Mouse (Mus musculus) spleen, postnatal 14 days (tissue): Measurements from ENCODE around the gene Lyrm1.

ENCODE experiments used
- DNase-seq, 2 experiments: peaks; one replicate each; pipeline ENCODE4 v3.0.0; 2021 to 2022; ENCODE audit warnings: low spot score in 2 of 2

Lyrm1 gene

DNA sequence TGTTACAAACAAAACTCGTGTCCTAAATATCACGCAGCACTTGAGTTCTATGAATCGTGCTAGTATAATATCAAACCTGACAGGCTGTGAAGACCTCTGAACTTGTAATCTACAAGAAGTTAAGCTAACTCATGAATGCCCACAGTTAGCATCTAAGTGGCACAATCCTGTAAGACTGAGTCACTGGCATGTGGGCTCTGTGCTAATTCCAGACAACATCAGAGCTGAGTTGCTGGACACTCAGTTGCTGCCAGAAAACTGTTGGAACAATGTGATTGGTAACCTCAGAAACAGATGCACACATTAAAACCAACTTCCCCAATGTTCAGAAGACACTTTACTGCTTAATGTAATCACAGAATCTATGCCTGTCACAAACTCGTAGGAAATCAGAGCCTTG lies 7.8 kb upstream of the Lyrm1 start:
- no peak for DNase-seq

DNA sequence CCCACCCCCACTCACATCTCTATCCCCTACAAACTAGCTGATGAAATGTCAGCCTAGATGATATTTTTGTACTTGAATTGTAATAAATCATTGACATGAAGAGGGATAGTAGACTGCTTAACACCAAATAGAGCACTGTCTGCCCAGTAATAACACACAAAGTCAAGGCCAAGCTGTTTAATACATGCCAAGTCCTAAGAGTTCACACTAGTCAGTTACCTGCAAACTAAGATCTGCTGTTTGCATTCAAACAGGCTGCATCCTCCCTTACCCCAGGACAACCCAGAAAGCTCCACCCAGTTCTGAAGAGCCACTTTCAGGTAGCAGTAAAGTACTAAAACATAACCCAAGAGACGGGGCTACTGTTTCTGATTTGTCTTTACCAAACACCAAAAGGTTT lies 3.5 kb upstream of the Lyrm1 start:
- DNase-seq = no peak

DNA sequence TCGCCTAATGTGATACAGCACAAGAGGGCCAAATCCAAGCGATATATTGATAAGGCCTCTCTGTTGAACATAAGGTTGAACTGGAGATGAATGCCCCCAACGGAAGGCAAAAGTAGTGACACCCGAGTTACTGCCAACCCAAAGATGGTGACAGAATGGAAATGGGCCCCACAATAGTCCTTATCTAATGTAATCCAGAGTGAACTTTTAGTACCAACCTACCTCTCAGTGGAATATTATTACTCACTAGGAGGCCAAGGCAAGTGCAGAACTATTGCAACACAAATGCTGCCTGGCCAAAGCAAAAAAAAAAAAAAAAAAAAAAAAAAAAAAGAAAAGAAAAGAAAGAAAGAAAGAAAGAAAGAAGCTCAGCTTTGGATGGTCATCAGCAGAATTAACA lies 2.9 kb upstream of the Lyrm1 start:
- DNase-seq = no peak

DNA sequence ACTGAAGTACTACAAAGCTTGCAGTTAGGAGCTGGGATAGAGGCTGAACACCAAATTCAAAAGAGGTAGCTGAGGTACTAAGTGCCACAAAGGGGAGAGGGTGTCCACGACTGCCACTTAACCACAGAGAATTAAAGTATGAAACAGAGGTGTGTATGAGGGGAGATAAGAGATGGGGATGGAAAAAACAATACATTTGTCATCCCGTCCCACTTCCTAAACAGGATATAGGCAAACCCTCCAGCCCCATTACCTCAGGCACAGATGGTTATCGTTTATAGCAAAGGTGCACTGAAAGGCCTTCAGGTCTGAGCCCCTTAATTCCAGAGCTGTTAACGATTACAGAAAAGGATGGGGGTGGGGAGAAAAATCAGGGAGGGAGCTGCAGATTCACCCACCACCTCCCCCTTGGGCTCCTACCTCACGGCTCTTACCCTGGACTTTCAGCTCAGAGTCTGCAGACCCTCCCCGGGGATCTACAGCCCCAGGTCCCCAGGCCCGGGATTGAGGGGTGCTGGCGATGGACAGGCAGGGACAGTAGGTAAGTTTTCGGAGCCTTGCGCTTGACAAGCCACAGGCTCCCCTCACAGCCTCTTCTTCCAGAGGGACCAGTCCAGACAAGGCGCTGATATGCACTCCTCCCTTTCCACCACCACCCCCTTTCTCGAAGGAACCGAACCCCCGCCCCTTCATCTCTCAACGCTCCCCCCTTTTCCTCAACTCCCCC lies 680 bp upstream of the Lyrm1 start:
- DNase-seq = no peak

DNA sequence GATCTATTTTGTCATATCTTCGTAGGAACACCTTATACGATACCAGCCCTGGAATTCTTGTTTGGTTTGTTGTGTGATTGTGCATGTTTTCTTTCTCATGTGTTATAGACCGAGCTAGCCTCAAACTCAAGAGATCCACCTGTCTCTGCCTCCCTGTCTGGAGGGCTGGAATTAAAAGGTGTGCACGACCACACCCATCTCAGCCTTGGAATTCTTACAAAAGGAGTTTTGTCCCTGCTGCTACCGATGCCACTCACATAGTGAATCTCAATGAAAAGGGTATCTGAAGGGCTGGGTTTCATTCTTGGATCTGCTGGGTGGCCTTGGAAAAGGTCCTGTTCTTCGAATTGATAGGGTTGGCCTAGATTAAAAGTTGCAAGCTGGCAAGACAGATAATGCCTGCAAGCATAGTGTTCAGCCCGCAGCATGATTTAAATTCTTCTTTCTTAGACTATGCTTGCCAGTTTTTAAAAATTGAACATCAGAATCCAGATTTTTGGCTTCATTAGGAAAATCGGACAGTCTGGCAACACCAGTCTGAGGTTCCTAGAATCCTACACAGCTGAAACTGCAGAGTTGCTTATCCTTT lies 2.0 kb downstream of the Lyrm1 start:
- no peak for DNase-seq

DNA sequence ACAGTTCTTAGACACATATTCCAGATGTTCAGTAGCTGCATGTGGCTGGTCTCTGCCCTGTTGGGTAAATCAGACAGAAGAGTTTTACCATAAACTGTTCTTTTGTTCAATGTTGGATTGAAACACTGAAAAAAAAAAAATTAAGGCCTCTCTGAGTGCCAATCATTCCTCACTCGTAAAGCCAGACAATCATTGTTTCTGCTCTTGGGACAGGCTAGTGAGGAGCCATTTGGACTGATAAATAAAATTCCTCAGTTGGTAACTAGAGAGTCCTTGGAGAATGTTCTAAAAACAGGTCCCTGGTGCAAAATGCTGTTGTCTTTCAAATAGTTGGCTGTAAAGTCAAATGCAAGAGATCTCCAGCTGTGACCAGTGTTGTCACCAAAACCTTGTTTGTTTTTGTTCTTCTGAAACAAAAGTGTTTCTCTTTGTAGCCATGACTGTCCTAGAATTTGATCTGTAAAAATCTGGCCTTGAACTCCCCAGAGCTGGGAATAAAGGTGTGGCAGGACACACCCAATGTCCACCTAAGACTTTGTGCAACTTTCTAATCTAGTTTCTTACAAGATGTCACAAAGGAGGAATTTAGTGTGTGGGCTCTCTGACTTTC lies 2.7 kb downstream of the Lyrm1 start:
- DNase-seq = no peak

DNA sequence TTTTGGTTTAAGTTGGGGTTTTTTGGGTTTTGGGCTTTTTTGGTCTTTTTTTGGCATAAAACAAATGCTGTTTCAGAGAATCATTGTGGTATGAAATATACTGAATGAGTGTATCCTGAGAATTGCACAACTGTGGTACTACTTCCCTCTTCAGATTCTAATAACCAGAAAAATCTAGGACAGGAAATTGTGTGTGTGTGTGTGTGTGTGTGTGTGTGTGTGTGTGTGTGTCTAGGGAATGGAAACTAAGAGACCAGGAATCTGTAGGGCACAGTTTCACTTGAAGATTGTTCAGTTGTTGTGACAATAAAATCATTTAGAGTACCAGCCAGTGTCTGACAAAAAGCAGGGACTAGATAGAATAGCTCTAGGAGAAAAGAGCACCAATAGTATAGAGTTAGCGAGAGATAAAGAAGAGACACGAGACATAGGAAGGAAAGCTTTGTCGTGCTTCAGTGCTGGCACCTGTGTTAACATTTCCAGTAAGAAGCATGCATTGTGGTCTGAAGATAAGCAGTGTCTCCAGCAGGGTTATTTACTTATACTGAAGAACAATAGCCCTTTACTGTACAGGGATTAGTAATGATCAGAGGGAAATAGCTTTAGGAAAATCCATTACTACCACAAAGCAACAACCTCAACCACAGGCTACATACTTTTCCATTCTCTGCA lies 3.9 kb downstream of the Lyrm1 start:
- DNase-seq = no peak

DNA sequence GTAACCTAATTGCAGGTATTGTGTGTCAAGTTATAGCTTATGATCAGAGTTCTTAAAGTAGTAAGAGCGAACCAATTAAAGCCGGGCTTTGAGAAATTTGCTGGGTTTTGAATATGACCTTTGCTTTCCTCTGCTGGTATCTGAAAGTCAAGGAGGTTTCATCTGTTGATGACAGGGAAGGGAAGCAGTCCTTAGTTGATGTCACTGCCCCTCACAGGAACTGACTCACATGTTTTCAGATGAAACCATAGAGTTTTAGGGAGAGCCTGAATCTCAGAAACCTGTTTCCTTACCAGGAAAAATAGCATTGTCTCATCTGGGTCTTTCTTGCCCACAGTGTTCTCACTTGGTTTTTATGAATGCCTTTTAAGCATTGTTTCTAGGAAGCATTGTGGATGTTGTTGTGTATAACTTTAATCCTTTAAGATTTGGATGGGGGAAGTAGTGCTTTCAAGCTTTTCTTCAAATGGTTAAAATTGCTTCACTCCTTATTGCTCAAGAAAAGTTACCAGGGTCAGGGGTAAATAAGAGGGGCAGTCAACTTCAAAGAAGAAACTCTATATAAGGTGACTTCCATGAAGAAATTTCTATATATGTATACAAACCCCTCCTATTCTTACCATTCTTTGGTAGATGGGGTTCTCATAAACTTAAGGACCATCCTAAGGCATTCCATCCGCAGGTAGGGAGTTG lies 11.0 kb downstream of the Lyrm1 start:
- DNase-seq = no peak

DNA sequence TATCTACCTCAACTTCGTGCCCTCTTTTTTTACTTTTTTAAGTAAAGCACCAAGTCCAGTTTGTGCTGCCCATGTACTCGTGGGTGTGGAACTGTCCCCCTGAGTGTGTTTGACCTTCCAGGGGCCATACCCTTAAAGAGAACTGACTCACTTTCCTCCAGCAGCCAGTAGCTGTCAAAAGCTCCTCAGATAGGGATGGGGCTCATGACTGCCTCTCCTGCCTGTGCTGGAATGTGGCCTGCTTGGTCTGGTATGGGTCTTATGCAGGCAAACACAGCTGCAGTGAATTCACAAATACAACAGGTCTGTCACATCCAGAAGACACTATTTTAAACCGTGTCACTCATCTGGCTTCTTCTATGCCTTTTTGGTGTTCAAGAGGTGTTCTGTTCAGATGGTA lies 16.1 kb downstream of the Lyrm1 start:
- no peak for DNase-seq

DNA sequence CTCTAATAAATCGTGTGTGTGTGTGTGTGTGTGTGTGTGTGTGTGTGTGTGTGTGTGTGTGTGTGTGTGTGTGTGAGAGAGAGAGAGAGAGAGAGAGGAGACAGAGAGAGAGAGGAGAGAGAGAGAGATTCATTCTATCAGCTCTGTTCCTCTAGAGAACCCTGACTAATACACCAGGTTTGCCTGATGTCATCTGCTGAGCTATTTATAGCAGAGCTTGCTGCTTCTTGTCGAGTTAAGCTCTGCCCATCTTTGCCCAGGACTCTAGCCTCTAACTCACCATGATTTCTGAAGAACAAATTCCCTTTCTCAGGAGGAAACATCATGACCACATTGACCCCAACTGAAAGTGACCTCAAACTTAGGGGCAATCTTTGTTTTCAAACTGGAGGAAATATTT lies 24.8 kb downstream of the Lyrm1 start:
- DNase-seq = no peak

DNA sequence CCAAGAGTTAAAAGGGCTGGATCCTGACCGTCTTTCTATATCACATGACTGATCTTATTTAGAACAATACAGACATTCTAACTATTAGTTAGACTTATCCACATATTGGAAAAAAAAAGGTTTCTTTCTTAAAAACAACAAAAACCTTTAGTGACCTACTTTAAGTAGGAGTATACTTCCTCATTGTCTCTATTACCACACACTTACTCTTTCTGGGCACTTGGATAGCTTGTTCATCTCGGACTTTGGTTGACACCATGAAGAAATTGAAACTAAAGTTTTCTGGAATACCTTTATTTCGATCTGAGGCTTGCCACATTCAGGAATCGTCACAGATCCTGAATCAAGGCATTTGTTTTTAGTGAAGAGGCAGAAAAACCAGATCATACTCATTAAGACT lies 25.4 kb downstream of the Lyrm1 start:
- no peak for DNase-seq

DNA sequence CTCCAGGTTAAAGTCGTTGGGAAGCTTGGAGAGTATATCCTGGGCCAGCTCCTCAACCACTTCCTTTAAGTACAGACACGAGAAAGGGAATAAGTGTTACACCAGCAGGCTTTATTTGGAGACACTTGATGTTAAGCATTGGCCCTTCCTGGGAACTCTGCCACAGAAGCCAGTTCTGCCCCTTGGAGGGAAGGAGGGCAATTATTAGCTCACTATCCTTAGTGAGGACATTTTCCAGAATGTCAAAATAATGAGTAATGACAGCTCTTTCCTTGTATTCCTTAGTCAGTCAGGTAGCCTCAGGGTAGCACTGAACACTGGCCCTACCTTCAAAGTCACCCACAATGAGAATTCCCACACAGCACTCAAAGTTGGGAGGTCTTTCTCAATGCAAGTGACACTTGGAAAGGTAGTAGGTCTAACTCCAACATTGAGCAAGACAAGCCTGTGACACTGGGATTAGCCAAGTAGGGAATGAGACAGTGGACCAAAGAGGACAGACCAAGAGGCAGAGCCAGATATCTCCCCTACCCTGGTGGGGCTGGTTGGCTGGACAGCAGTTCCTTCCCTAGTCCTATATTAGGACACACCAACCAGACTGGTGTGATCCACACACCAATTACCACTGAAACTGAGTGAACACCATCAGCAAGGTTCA lies 33.3 kb downstream of the Lyrm1 start:
- no peak for DNase-seq

DNA sequence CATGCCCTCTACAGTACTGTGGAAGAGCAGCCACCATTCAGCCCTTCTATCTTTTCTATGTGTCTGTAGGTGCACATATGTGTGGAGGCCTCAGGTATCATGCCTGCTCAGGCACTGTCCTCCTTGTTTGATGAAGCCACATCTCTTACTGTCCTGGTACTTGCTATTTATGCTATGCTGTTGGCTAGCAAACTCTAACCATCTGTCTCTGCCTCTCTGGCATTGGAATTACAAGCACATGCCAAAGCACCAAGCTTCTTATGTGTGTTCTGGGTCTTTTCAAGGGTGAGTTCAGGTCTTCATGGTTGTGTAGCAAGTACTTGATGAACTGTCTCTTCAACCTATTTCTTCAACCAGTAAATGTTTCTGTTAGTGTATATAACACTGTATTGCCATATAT lies 40.7 kb downstream of the Lyrm1 start:
- no peak for DNase-seq

DNA sequence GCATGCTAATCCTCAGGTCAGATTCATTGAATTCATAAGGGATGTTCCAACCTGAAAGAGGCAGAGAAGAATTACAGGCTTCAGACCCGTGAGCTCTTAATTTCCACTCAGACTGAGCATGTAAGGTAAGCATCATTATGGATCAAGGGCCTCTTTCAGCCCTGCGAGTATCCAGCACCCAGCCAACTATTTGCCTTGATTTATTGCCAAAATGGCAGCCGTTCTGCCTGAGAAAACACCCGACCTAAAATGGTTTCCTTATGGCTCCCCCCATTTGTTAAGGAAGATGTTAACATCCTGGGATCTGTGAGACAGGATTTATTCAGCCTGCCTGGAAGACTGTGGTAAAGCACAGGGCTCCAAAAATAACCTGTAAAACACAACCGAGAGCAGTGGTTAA lies 41.4 kb downstream of the Lyrm1 start:
- DNase-seq = no peak

DNA sequence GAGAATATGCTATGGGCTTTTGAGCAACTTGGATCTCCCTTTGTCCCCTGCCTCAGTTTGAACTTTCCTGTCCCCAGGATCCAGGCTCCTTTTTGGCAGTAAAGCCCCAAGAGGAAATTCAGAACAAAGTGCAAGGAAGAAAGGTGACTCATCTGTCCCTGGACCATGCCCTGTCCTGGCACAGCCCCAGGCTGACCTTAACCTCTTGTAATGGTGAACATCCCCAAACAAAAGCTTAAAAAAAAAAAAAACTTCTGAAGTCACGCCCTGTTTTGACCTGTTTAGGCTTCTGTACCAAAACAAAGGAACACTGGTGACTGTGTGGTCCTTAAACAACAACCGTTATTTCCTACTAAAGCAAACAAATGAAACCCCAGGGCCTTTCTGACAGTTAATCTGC lies 45.9 kb downstream of the Lyrm1 start:
- no peak for DNase-seq

DNA sequence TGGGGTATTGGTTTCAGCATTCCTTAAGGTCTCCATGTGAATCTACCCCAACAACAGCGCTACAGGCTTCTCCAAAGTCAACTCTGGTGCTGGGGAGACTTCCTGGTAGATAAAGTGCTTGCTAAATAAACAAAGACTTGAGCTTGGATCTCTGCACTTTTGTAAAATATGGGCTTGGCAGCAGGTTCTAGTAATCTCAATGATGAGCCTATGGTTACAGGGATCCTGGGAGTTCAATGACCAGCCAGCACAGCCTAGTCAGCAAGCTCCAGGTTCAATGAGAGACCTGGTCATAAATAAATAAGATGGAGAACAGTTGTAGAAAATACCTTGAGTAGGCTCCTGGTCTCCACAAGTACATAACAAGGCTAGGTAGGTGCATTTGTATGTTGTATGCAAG lies 58.4 kb downstream of the Lyrm1 start:
- DNase-seq = no peak

DNA sequence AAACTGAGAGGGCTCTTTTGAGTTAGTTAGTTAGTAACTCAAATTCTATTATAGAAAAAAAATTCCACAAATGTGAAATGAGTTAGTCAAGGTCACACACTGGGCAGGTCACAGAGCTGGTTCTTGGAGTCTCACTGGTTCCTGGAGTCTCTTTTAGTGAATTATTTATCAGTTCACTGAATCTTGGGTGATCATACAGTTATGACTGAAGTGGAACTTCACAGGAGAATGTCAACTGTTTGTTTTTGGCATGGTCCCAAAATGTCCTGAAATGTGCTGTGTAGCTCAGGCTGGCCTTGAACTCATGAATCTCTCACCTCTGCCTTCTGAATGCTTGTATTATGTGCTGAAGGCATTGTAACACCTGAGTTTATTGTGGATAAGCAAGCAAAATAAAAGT lies 61.8 kb downstream of the Lyrm1 start:
- no peak for DNase-seq

DNA sequence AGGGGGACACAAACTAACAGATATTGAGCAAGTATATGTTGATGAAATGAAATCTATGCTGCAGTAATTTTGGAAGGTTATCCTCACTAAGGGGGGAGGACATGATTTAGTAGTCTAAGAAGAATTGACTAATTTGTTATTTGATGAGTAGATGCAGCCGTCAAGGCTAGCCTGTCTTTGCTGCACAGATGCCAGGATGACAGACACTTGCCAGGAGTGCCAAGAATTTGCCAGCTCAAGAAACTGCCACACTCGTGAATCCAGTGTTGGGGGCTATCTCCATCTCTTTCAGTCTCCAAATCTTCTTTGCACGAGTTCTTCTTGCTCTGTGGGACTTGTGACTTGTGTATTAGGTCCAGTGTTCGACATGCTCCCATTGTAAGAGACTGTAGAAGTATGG lies 63.4 kb downstream of the Lyrm1 start:
- no peak for DNase-seq

DNA sequence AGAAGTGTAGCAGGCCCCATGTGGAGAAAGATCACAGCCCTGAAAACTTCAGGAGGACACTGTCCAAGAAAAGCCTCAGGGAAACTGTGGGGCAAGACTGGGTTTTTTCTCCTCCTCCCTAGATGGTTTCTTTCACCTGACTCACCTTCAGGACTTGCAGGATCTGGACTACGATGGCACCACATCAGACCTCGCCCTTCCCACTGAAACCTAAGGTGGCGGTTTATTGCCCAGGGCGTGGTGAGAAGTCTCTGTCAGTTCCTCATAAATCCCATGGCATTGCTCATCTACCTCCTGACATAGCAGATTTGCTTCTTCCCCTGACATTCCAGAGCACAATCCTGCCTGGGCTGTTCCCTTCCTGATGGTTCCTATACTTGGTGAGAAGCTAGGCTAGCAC lies 63.8 kb downstream of the Lyrm1 start:
- no peak for DNase-seq

DNA sequence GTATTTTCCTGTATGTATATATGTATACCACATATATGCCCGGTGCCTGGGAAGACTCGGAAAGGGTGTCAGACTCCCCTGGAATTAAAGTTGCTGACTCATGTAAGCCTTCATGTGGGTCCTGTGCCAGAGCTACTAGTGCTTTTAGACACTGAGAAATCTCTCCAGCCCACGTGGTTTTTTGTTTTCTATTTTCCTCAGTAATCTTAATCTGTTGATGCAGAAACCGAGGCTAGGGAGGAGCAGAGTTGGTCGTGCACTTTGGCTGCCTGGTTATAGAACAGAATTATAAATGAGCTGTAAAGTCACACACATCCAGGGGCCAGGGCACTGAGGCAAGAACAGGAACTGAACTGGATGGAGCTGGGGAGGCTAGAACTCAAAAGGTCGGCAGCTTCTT lies 64.3 kb downstream of the Lyrm1 start:
- no peak for DNase-seq

DNA sequence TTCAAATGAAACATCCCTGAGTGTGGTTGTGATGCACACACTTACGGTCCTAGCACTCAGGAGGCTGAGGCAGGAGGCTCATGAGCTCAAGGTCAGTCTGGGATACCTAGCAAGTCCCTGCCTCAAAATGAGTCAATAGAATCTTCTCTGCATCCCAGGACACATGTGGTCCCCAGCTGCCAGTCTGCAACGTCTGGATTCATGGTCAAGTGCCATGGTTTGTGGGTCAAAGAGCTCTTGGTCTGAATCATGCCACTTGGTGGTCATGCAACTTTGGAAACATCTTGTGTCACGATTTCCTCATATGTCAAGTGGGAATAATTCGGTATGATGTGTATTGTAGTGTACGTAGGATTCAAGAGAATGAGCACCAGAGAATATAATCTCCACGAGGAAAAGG lies 64.9 kb downstream of the Lyrm1 start:
- DNase-seq = no peak

DNA sequence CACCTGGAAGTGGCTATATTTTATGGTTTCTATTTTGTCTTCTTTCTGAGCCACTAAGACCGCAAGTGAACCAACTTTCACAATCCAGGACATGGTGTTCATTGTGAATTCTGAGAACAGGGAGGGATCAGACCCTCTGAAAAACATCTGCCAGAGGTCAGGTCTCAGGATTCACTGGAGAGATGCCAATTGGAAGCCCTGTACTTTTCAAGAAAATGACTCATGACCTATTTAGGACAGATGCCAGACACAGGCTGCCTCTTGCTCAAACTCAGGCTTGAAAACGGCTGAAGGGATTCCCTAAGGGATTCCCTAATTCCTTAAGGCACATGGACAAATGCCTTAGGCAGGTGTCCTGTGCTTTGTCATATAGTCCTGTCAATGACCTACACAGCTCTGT lies 65.4 kb downstream of the Lyrm1 start:
- DNase-seq = no peak
